Mouse (Mus musculus) brain, adult 2 months (tissue): ENCODE results near the gene Gphb5.
A peak's percentile ranks its signal among the peaks of the same experiment; 100 is the strongest.

Source experiments
- DNase-seq: peaks from one replicate; pipeline ENCODE4 v3.0.0; 2011; ENCODE audit warnings: low read depth, low spot score

Gene Gphb5

DNA sequence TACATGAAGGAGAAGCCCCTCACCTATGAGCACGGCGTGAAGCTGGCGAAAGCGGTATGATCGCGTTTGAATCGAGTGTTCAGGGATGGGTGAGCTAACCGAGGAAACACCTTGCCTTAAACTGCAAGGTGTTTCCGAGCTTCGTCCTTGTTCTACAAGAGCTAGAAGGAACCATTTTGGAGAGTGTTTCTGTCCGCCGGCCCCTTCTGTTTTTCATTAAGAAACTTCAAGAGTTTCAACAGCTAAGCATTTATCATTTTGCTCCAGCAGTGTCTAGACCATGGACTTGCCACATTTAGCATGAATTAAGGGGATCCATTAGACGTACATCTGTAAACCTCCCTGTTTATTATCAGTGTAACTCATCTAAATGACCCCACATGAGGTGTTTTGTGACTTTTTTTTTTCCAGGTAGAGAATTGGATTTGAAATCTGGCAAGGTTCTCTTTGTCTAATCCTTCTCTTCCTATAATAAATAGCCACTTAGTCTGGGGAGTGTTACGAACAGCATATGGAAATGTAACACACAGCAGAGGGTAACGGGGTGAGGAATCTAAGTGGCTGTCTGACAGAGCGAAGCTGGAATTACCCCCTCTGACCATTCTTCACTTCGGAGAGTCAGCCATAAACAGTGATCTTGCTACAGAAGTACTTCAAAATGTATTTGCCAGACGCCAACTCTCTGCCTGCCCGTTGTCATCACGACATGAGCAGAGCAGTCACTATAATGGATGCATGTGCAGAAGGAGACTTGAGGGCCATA lies 22.4 kb downstream of the Gphb5 start:
- no peak for DNase-seq

DNA sequence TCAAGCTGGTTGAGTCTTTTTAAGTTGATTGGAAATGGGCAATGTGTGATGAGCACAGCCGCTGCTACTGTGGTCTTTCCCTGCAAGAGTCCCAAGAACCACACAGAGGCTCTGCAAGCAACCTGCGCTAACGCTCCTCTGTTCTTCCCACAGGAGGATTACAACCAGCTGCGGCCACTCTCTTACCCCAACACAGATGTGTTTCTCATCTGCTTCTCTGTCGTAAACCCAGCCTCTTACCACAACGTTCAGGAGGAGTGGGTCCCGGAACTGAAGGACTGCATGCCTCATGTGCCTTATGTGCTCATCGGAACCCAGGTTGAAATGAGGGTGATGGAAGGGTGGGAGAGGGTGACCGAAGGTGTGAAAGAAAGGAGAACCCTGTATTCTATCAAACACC lies 25.1 kb downstream of the Gphb5 start:
- no peak for DNase-seq

DNA sequence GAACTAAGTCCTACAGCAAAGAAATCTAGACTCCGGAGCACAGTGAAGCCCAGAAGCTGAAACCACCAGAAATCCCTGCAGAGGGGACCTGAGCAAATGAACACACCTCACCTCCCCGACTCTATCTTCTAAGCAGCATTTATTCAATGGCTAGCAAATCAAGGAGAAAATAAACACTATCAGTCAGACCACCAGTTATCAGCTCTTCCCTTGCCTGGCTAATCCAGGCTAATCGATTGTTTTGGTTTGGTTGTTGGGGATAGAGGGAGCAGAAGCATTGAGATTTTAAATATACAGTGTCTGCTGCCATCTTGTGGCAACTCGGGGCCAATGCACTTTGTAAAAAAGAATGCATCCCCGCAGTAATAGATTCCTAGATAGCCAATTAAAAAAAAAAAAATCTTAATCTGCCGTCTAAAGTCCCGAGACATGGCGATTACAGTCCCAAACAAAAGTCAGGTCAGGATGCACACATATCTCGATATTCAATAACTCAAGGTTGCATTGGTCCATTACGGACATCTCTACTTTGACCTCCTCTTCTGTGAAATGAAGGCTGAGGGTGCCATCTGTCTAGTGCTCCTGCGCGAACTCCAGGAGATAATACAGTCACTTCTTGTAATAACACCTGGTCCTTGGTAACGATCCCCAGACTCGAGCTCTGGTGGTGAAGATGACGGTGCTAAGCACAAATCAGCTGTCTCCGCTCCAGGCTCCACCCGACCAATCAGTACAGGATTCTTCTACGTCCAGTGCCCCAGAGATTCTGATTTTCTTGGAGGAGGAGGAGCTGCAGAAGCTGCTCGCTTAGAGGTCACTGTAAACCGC lies 27.1 kb downstream of the Gphb5 start:
- DNase-seq, result peak; percentile 68

DNA sequence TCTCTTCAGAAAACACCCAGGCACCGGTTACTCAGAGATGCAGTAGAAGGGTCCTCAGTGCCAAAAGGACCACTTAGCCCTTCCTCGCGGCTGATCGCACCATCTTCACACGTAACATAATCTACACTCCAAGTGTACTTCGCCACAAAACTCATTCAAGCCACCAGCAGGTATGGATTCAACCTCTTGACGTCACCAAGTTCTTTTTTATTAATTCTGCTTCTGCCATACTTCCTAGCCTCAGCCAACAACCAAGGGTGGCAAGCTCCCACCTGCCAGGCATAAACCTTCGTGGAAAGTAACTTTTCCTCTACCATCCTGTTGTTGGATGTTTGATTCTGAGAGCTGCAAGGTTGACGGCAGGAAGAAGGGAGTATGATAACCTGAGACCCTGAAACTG lies 28.1 kb downstream of the Gphb5 start:
- no peak for DNase-seq

DNA sequence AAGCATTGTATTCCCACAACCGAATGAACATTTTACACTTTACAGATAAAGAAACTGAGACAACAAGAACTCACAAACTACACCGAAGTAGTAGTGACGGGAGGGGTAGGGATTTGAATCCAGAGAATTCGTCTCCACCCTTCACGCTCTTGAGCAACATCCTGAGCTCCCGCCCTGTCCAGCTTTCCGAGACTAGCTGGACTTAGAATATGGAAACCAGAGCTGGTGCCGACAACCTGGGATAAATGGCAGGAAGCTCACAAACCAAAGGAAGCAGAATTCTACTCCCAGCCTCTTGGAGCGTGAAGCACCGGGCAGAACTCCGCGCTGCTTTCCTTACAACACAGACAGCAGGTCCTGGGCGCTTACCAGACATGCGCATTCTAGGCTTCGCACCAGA lies 28.7 kb downstream of the Gphb5 start:
- DNase-seq, result no peak

DNA sequence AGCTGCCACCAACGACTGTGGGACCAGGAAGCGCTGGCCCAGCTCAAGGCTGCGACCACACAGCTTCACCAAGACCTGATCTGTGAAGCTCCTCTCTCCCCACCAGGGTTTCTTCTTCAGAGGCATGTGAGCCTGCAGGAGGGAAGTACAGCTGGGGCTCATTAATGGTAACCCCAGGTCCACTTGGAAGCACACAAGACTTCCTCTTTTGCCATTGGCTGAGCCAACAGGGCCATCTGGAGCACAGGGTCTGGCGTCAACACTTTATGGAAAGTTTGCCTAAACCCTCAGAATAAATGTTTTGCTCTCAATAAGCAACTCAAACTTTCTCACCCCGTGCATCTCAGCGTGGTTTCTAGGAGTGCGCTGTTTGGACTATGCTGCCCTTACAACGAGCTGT lies 29.4 kb downstream of the Gphb5 start:
- DNase-seq, result no peak

DNA sequence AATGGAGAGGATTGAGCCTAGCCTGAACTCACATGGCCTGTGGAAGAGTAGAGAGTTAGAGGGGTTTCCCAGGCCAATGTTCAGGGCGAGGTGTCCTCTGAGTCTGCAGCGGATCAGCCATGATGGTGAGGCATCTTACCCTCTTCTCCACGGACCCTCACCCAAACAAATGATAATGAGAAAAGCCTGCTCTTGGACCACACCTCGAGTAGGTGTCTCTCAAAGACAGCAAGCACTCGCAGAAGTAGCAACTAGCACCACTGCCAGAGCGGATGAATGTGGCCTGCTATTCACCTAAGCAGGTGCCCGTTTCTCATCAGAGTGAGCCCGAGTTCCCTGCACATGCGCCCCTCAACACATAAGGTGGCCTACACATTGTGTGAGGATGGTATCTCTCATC lies 29.9 kb downstream of the Gphb5 start:
- no peak for DNase-seq

DNA sequence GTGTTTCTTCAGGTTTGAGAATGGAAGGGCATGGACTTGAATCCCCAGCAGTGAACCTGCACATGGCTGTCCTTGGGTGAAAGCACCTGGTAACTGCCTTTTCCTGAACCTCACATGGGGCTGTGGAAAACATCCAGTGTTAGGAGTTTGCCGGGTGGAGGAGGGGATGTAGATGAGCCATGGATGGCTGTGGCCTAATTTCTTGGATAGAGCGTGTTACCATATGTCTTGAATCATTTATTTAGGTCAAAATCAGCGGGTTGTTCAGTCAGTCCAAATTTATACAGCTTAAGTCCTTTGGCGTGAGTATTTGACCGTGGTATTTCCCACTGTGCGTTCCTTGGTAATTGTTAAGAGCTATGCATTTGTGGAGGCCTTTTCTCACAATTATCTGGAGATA lies 40.5 kb downstream of the Gphb5 start:
- DNase-seq, result peak; percentile 94

DNA sequence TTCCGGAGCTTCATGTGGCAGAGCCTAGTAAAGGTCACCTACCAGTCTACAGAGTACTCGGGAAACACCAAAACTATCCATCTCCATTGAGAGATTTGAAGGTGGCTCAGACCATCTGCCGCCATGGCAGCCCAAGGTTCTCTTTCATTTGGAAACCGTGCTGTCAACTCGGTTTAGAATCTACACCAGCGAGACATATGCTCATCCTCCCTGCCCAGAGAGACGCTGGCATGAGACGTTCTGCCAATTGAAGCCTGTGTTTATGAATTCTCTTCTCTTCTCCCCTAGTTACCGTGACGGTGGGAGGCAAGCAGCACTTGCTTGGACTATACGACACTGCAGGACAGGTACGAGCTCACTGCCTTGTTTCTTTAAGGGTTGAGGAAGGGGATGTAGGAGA lies 41.5 kb downstream of the Gphb5 start:
- DNase-seq, result peak; percentile 93

DNA sequence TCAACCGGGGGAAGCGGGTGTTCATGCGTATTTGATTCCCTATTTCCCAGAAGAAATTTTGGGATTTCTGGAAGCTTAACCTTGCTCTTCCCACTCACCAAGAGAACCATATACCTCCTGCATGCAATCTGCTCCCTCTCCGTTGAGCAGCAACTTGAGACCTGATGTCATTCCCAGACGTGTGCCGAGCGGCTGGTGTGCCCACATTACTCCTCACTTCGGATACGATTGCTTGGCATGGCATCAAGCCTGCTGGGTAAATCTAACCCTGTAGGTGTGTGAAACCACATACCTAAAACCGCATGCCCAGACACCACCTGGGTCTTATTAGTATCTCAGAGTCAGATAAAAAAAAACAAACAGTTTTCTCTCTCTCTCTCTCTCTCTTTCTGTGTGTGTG lies 42.1 kb downstream of the Gphb5 start:
- peak; percentile 69 for DNase-seq

DNA sequence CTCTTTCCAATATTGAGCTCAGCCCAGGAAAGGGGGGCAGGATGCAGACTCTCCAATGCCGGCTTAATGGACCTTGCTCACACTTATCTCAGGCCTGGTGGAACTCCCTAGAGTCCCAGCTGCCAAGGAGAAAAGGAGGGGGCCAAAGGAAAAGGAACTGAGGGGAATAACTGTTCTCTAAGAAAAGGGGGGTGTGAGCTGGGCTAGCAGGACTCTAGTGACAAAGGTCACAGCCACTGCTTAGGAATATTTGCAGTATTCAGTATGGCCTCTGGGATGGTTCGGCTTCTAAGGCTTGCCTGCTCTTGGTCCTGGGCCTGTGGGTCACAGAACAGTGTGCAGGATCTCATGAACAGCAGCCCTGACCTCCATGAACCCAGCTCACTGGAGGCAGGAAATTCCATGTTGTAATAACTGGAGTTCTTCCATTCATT lies 47.1 kb downstream of the Gphb5 start:
- DNase-seq, result no peak

DNA sequence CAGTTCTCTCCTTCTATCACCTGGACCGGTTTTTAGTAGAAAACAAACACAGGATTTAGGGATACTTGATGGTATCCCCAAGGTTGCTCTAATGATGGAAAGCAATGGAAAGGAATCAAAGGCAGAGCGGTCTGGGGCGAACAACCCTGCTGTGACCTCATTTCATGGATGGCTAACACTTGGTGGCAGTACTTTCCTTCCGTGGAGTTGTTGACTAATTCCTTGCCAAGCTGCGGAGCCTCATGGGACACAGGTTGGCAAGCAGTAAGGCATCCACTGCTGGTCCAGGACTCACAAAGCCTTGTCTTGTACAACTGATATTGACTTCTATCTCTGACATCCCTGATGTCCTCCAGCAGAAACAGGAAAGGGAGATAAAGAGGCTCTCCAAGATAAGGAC lies 48.1 kb downstream of the Gphb5 start:
- peak; percentile 69 for DNase-seq

DNA sequence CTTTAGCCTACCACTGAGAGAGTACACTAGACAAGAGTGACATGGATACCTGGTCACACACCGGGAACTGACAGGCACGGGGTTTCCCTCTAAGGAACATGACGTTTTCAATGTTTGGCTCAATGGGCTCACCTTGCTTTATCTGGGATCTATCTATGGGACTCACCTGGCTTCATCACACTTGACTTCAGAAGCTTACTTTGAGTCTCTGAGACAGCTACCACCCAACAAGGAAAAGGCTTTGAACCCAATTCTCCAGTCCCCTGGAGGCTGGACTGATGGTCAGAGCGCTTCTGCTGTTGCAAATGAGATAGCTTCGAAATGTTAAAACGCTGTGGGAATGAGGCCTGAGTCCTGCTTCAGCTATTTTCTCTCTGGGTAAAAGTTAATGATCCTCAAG lies 49.2 kb downstream of the Gphb5 start:
- no peak for DNase-seq

DNA sequence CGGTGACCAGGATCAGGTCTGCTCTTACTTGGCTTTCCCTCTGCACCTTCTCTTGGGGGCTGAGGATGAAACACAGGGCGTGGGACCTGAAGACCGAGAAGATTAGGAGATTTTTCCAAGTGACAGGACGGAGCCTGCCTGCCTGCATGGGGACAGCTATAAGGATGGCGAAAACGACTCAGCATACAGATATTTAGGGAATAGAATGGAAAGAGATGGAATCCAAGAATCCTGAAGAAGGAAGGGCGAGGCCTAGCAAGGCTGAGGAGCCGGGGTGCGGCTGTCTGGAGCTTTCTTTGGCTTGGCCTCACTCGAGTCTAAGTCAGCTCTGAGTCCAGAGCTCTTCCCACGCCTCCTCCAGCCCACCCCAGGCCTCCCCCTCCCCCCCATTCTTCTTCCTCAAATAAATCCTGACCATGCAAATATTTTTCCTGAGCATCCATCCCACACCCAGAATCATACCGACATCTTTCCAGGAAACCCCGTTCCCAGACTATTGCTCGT lies 50.9 kb downstream of the Gphb5 start:
- DNase-seq, result no peak

DNA sequence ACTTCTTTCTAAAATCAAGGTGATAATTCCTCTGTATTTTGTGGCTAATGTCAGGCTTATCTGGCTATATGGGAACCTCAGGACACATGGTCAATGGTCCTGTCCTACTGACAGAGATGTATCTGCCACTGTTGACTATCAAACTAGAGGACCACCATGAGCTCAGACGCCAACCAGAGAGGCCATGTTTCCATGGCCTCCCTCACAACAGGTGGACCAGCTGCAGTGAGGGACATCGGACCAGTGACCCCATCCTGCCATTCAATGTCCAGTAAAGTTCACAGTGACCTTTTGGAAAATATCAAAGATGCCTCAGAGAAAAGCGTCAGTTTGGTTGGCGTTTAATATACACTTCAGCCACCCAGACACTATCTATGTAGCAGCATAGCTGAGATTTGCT lies 52.2 kb downstream of the Gphb5 start:
- DNase-seq, result no peak

DNA sequence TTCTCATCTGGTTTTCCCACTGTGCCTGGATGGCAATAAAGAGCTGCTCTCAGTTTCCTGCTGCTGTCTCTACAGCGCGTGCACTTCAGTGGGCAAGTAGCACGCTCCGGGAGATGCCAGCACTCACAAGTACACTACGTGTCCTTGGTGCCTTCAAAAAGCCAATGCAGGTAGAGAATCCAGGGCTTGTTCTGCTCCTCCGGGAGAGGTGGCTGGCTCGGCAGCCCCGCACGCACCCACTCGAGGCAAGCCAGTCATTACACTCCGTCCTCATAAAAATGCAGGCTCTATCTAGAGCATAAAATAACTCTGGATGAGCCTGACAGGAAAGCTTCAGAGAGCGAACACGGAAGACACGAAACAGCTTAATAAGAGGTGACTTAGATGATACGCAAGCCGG lies 54.1 kb downstream of the Gphb5 start:
- no peak for DNase-seq
